Comparison of ENCODE assay signal across 23 mouse cellular contexts in genomic region chr5:45875472-45875871, GRCm38 (mm10). TPM values are rescaled to one million over a fixed set of nuclear protein-coding genes. Genes with fewer than 3 reads are reported as not detected.
A peak's percentile ranks its signal among the peaks of the same experiment; 100 is the strongest.
DNase-seq lines count a peak whose midpoint lies in the region; ATAC-seq and TF ChIP-seq lines count a peak whose summit lies in the region.
"Had no signal": no experiment of that assay in that cellular context is flagged by ENCODE, and none has a peak within 500 bp of the region (broad histone marks: within the 10 kb centered on the region; RNA-seq: fewer than 3 reads in every experiment).

No protein-coding gene starts in this region.

- TF ChIP-seq CTCF in forebrain, postnatal 0 days (IDR thresholded peaks at IDR 0.05; ENCODE audit: low read depth): no peak
- TF ChIP-seq CTCF in C2C12 (IDR thresholded peaks at IDR 0.05; ENCODE audit: control insufficient read depth, insufficient read depth, insufficient read length): no peak

- H3K4me2 ChIP-seq in forebrain, postnatal 0 days (ENCODE audit: low read depth): no peak overlapping the region
- H3K4me2 ChIP-seq in forebrain, embryonic 12.5 days: no peak overlapping the region
- H3K4me2 ChIP-seq in myocyte (ENCODE audit: low read depth): peak overlapping the region; percentile 35
- H3K4me2 ChIP-seq in neural tube, embryonic 15.5 days: no peak overlapping the region
- H3K4me2 ChIP-seq: heart, embryonic 13.5 days; hindbrain, embryonic 14.5 days; limb, embryonic 15.5 days; liver, embryonic 15.5 days; midbrain, embryonic 13.5 days; neural tube, embryonic 13.5 days had no signal

- H3K79me3 ChIP-seq in C2C12 (ENCODE audit: low read depth): no peaks in the 10 kb centered on the region

- no peak overlapping the region for H3K9ac ChIP-seq in forebrain, postnatal 0 days
- no peak overlapping the region for H3K9ac ChIP-seq in forebrain, embryonic 12.5 days
- no peak overlapping the region for H3K9ac ChIP-seq in neural tube, embryonic 15.5 days (replicated peaks)
- H3K9ac ChIP-seq: heart, embryonic 13.5 days; hindbrain, embryonic 14.5 days; limb, embryonic 15.5 days; liver, embryonic 15.5 days; midbrain, embryonic 13.5 days; neural tube, embryonic 13.5 days had no signal

- peak; percentile 36 for DNase-seq in forebrain, postnatal 0 days
- peak; percentile 87 for DNase-seq in adipocyte (ENCODE audit: low spot score)
- DNase-seq in cerebellum, adult 8-10 months: no peak
- DNase-seq: adrenal gland, postnatal 14 days; cerebellum, adult 11 months; cerebellum, postnatal 14 days; gastrocnemius, postnatal 10 days; heart, adult 11 months; kidney, adult 9 months; kidney, postnatal 25 days; spleen, adult 18-20 months; thymus, adult 18-20 months had no signal

- no peaks in the 10 kb centered on the region for H3K27me3 ChIP-seq in forebrain, postnatal 0 days (ENCODE audit: insufficient read depth, low read length)
- no peaks in the 10 kb centered on the region for H3K27me3 ChIP-seq in forebrain, embryonic 12.5 days
- H3K27me3 ChIP-seq in C2C12 (ENCODE audit: control insufficient read depth, insufficient read depth, insufficient read length) (no peaks in the 10 kb centered on the region), myocyte (ENCODE audit: control insufficient read depth, insufficient read depth, insufficient read length) (no peaks in the 10 kb centered on the region)
- H3K27me3 ChIP-seq in neural tube, embryonic 15.5 days (replicated peaks): no peaks in the 10 kb centered on the region
- H3K27me3 ChIP-seq: heart, embryonic 13.5 days; limb, embryonic 15.5 days; liver, embryonic 15.5 days; midbrain, embryonic 13.5 days; neural tube, embryonic 13.5 days had no signal

- 49% methylated on average over 4 of the region's 4 CpGs for WGBS in forebrain, postnatal 0 days
- WGBS in forebrain, embryonic 12.5 days: 93% methylated on average over 4 of the region's 4 CpGs
- 93% methylated on average over 4 of the region's 4 CpGs for WGBS in neural tube, embryonic 15.5 days

- no peaks in the 10 kb centered on the region for H3K36me3 ChIP-seq in forebrain, postnatal 0 days (ENCODE audit: insufficient read depth)
- H3K36me3 ChIP-seq in forebrain, embryonic 12.5 days (replicated peaks): no peaks in the 10 kb centered on the region
- H3K36me3 ChIP-seq in C2C12 (ENCODE audit: control insufficient read depth, insufficient read depth): no peaks in the 10 kb centered on the region
- no peaks in the 10 kb centered on the region for H3K36me3 ChIP-seq in myocyte (ENCODE audit: control insufficient read depth, insufficient read depth)
- H3K36me3 ChIP-seq in neural tube, embryonic 15.5 days: no peaks in the 10 kb centered on the region
- H3K36me3 ChIP-seq: heart, embryonic 13.5 days; limb, embryonic 15.5 days; liver, embryonic 15.5 days; midbrain, embryonic 13.5 days; neural tube, embryonic 13.5 days had no signal

- ATAC-seq in forebrain, postnatal 0 days: peak; percentile 73; the same call in 1 of the 2 replicates
- no peak for ATAC-seq in forebrain, embryonic 12.5 days (ENCODE audit: low FRiP score)
- no peak for ATAC-seq in neural tube, embryonic 15.5 days (ENCODE audit: low FRiP score)
- ATAC-seq: midbrain, embryonic 13.5 days; Patski had no signal

- TF ChIP-seq POLR2A in myocyte (IDR thresholded peaks at IDR 0.05; ENCODE audit: insufficient read length, low read depth): no peak

- H3K27ac ChIP-seq in forebrain, postnatal 0 days (ENCODE audit: low read depth, low read length): no peak overlapping the region
- H3K27ac ChIP-seq in forebrain, embryonic 12.5 days: no peak overlapping the region
- H3K27ac ChIP-seq in neural tube, embryonic 15.5 days (replicated peaks): no peak overlapping the region
- H3K27ac ChIP-seq: heart, embryonic 13.5 days; hindbrain, embryonic 14.5 days; limb, embryonic 15.5 days; liver, embryonic 15.5 days; midbrain, embryonic 13.5 days; neural tube, embryonic 13.5 days had no signal

- H3K79me2 ChIP-seq in C2C12 (ENCODE audit: control insufficient read depth, insufficient read depth) (no peaks in the 10 kb centered on the region), myocyte (ENCODE audit: control insufficient read depth, insufficient read depth) (no peaks in the 10 kb centered on the region)

- H3K4me3 ChIP-seq in forebrain, postnatal 0 days (ENCODE audit: low read depth, low read length): no peak overlapping the region
- no peak overlapping the region for H3K4me3 ChIP-seq in forebrain, embryonic 12.5 days (replicated peaks)
- no peak overlapping the region for H3K4me3 ChIP-seq in C2C12 (ENCODE audit: insufficient read depth, poor library complexity, severe bottlenecking)
- H3K4me3 ChIP-seq in myocyte: no peak overlapping the region
- no peak overlapping the region for H3K4me3 ChIP-seq in neural tube, embryonic 15.5 days (replicated peaks)
- H3K4me3 ChIP-seq: heart, embryonic 13.5 days; limb, embryonic 15.5 days; liver, embryonic 15.5 days; midbrain, embryonic 13.5 days; neural tube, embryonic 13.5 days had no signal

- H3K9me3 ChIP-seq in forebrain, postnatal 0 days (ENCODE audit: low read length): no peaks in the 10 kb centered on the region
- no peaks in the 10 kb centered on the region for H3K9me3 ChIP-seq in forebrain, embryonic 12.5 days
- no peaks in the 10 kb centered on the region for H3K9me3 ChIP-seq in neural tube, embryonic 15.5 days (replicated peaks)
- H3K9me3 ChIP-seq: heart, embryonic 13.5 days; limb, embryonic 15.5 days; liver, embryonic 15.5 days; midbrain, embryonic 13.5 days; neural tube, embryonic 13.5 days had no signal

- no peak overlapping the region for H3ac ChIP-seq in C2C12 (ENCODE audit: control insufficient read depth, insufficient read length, low read depth)
- H3ac ChIP-seq in myocyte (ENCODE audit: control insufficient read depth, insufficient read length): no peak overlapping the region

- no peaks in the 10 kb centered on the region for H3K4me1 ChIP-seq in forebrain, postnatal 0 days (ENCODE audit: insufficient read depth)
- H3K4me1 ChIP-seq in forebrain, embryonic 12.5 days: no peaks in the 10 kb centered on the region
- no peaks in the 10 kb centered on the region for H3K4me1 ChIP-seq in neural tube, embryonic 15.5 days
- H3K4me1 ChIP-seq: limb, embryonic 15.5 days; liver, embryonic 15.5 days; midbrain, embryonic 13.5 days; neural tube, embryonic 13.5 days had no signal

TF ChIP-seq in C2C12, 6 proteins besides CTCF, POLR2A, EP300 and RAD21:
- TF ChIP-seq MYOD1 (IDR thresholded peaks at IDR 0.05; ENCODE audit: control insufficient read depth, insufficient read length, low read depth): no peak
- peak; percentile 40 for TF ChIP-seq CEBPB (IDR thresholded peaks at IDR 0.05; ENCODE audit: low read depth)
- no peak for TF ChIP-seq USF1 (IDR thresholded peaks at IDR 0.05; ENCODE audit: low read depth)

TF ChIP-seq in myocyte, 11 proteins besides CTCF, POLR2A, EP300 and RAD21:
- TF ChIP-seq REST (IDR thresholded peaks at IDR 0.05; ENCODE audit: insufficient read depth, insufficient read length) (no peak), MAX (IDR thresholded peaks at IDR 0.05; ENCODE audit: low read depth) (no peak), CEBPB (IDR thresholded peaks at IDR 0.05; ENCODE audit: insufficient read depth, poor library complexity, severe bottlenecking) (peak; percentile 94), POLR2AphosphoS2 (IDR thresholded peaks at IDR 0.05; ENCODE audit: insufficient read length, low read depth) (no peak)

RNA-seq across cellular contexts. Expression of gene Lcorl, which starts 18.1 kb away (rescaled TPM):
- 73.0 and 81.4 TPM in 2 replicates for total RNA-seq in forebrain, postnatal 0 days (2014; rRNA removed)
- polyA plus RNA-seq in forebrain, postnatal 0 days (2015; fragmentation: Nextera tagmentation; extraction: Ambion mirVana): 39.5 and 60.4 TPM in 2 replicates
- 57.0 and 60.0 TPM in 2 replicates for polyA plus RNA-seq in forebrain, embryonic 12.5 days (2016; fragmentation: Nextera tagmentation; extraction: Ambion mirVana)
- 1.2 TPM for polyA plus RNA-seq in C2C12 (2012; fragmentation: generic; extraction: Trizol)
- 1.4 TPM for polyA plus RNA-seq in myocyte (2012; fragmentation: generic; extraction: Trizol)
- 40.0 and 47.1 TPM in 2 replicates for polyA plus RNA-seq in neural tube, embryonic 15.5 days (2015; fragmentation: Nextera tagmentation; extraction: Ambion mirVana)

Comparison
In these comparisons a context has a peak if more than half of its experiments do, and no peak if none do; other contexts are left out.
1. RNA of gene Lcorl, which starts 18.1 kb away (polyA plus RNA-seq): 39.5 to 60.4 TPM in forebrain, postnatal 0 days, 57.0 to 60.0 TPM in forebrain, embryonic 12.5 days and 40.0 to 47.1 TPM in neural tube, embryonic 15.5 days; 1.4 TPM in myocyte (single experiment) and 1.2 TPM in C2C12 (single experiment); every median in the first group is over 10 times any median in the second.